ENCODE assay signal across 7 mouse cellular contexts in the genomic region with DNA sequence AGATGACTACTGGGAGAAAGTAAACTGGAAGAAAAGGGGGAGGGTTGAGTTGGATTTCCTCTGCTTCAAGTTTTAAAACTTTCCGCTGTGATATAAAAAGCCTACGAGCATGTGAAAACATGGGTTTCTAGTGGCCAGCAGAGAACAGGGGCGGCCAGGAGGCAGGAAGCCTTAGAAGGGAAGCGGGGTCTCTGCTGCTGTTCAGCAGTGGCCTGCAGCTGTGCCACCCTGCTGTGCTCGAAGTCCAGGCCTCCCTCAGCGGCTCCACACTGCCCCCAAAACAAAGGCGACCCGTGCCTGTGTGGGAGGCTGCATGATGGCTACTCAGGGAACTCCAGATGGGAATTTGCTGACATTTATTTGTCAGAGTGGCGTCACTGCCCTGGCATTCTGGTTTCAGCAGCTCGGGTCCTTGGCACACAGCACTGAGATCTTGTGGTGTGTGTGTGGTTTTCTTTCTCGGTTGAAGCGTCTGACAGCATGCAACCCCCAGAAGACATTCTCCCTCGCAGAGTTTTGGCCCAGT. TPM values are rescaled to one million over a fixed set of nuclear protein-coding genes. Genes with fewer than 3 reads are reported as not detected.
DNase-seq lines count a peak whose midpoint lies in the region; ATAC-seq and TF ChIP-seq lines count a peak whose summit lies in the region.

No protein-coding gene starts in this region.

- no peaks in the 10 kb centered on the region for H3K27me3 ChIP-seq in thymus, adult 2 months (ENCODE audit: control insufficient read depth, insufficient read depth, low read length)

- peak; percentile 85 for DNase-seq in adipocyte (ENCODE audit: low spot score)
- DNase-seq in gastrocnemius, postnatal 25 days, result peak; percentile 55
- DNase-seq in kidney, adult 18-20 months, result peak; percentile 41
- DNase-seq in lung, postnatal 14 days, result peak; percentile 37
- DNase-seq in thymus, adult 2 months, result peak; percentile 30

- TF ChIP-seq POLR2A in bone marrow, adult 2 months (IDR thresholded peaks at IDR 0.05; ENCODE audit: borderline replicate concordance, control insufficient read depth, low read depth, low read length), result no peak
- TF ChIP-seq POLR2A in thymus, adult 2 months (IDR thresholded peaks at IDR 0.05; ENCODE audit: control insufficient read depth, extremely low read depth, insufficient read depth, low read length, poor library complexity), result no peak

- H3K4me1 ChIP-seq in bone marrow, adult 2 months (ENCODE audit: control insufficient read depth, insufficient read depth, low read length), result peaks cover 29% of the 10 kb centered on the region
- peaks cover 47% of the 10 kb centered on the region for H3K4me1 ChIP-seq in thymus, adult 2 months (replicated peaks; ENCODE audit: control insufficient read depth, insufficient read depth, low read length)

- TF ChIP-seq CTCF in bone marrow, adult 2 months (IDR thresholded peaks at IDR 0.05; ENCODE audit: control insufficient read depth, insufficient read depth, low read length), result no peak
- no peak for TF ChIP-seq CTCF in thymus, adult 2 months (IDR thresholded peaks at IDR 0.05; ENCODE audit: borderline replicate concordance, control insufficient read depth, extremely low read depth, insufficient read depth, low read length, poor library complexity)

- ATAC-seq in CD4-positive, CD25-positive, alpha-beta regulatory T cell, adult 4 months, result no peak

- no peak overlapping the region for H3K4me3 ChIP-seq in bone marrow, adult 2 months (replicated peaks; ENCODE audit: control insufficient read depth, low read depth, low read length)
- peak overlapping the region; percentile 6; the same call in 1 of the 2 replicates for H3K4me3 ChIP-seq in thymus, adult 2 months (ENCODE audit: control insufficient read depth, insufficient read depth, low read length)

- peak overlapping the region; percentile 79 for H3K27ac ChIP-seq in bone marrow, adult 2 months (ENCODE audit: control insufficient read depth, insufficient read depth, low read depth, low read length, poor library complexity)
- H3K27ac ChIP-seq in thymus, adult 2 months (ENCODE audit: control insufficient read depth, insufficient read depth, low read length), result peak overlapping the region; percentile 64

- 6% methylated on average over 13 of the region's 13 CpGs for WGBS in bone marrow, adult 2 months
- WGBS in thymus, adult 2 months, result 4% methylated on average over 13 of the region's 13 CpGs

- H3K36me3 ChIP-seq in thymus, adult 2 months (ENCODE audit: control insufficient read depth, insufficient read depth, low read length), result no peaks in the 10 kb centered on the region

RNA-seq across cellular contexts. Expression of a gene that starts 8.4 kb away (rescaled TPM):
- 10.2 and 13.9 TPM in 2 replicates for polyA plus RNA-seq in bone marrow, adult 2 months (2011; ENCODE audit: insufficient read depth, insufficient read length, low replicate concordance, missing spikeins)
- 10 to 100 TPM; 10.1 to 12.4 TPM for total RNA-seq in gastrocnemius, postnatal 25 days (2021)
- 39.5 and 46.5 TPM in 2 replicates for polyA plus RNA-seq in thymus, adult 2 months (2012; rRNA removed)
- 10 to 100 TPM; 47.6 to 54.6 TPM for polyA plus RNA-seq in CD4-positive, CD25-positive, alpha-beta regulatory T cell, adult 4 months (2017; shearing (Covaris generic))

RNA-seq across cellular contexts. Expression of a gene that starts 8.6 kb away (rescaled TPM):
- polyA plus RNA-seq in bone marrow, adult 2 months (2011; ENCODE audit: insufficient read depth, insufficient read length, low replicate concordance, missing spikeins), result not detected in 2 replicates
- not detected for total RNA-seq in gastrocnemius, postnatal 25 days (2021)
- 0.08 and 0.16 TPM in 2 replicates for polyA plus RNA-seq in thymus, adult 2 months (2012; rRNA removed)
- under 1 TPM in 1 of 2 experiments, not detected in 1; 0.17 TPM for polyA plus RNA-seq in CD4-positive, CD25-positive, alpha-beta regulatory T cell, adult 4 months (2017; shearing (Covaris generic))

Comparison
In these comparisons a context has a peak if more than half of its experiments do, and no peak if none do; other contexts are left out.
1. DNase-seq: peak in every context shown above with its lines; median percentile 85 in adipocyte; 55 in gastrocnemius, postnatal 25 days; 41 in kidney, adult 18-20 months; 37 in lung, postnatal 14 days; 30 in thymus, adult 2 months.